Mouse (Mus musculus) retina, adult 2 months (tissue): Measurements from ENCODE around the gene Sgpp2.

Experiments
- DNase-seq: peaks from one replicate; pipeline ENCODE4 v3.0.0-alpha.2; 2012; ENCODE audit warnings: low read depth, low spot score

Gene Sgpp2

GRCm38 (mm10) chr1:78310021-78310752 lies at the start of gene Sgpp2:
TSS of gene Sgpp2 (plus strand) at chr1:78310345.
- DNase-seq = no peak

GRCm38 (mm10) chr1:78267519-78267918 lies 42.6 kb upstream of the Sgpp2 start:
- DNase-seq = no peak

- no peak for DNase-seq
These were observed 37.2 kb upstream of the Sgpp2 start for GRCm38 (mm10) chr1:78272915-78273314.

- no peak for DNase-seq
These were observed 31.0 kb upstream of the Sgpp2 start for GRCm38 (mm10) chr1:78279128-78279527.

GRCm38 (mm10) chr1:78292397-78292796 lies 17.7 kb upstream of the Sgpp2 start:
- no peak for DNase-seq

- no peak for DNase-seq
These were observed 10.4 kb upstream of the Sgpp2 start for GRCm38 (mm10) chr1:78299670-78300225.

- DNase-seq = no peak
These were observed 1.5 kb upstream of the Sgpp2 start for GRCm38 (mm10) chr1:78308688-78309087.

GRCm38 (mm10) chr1:78309280-78309679 lies 865 bp upstream of the Sgpp2 start:
- no peak for DNase-seq

GRCm38 (mm10) chr1:78310861-78311341 lies 756 bp downstream of the Sgpp2 start:
- DNase-seq = no peak

GRCm38 (mm10) chr1:78311482-78311881 lies 1.3 kb downstream of the Sgpp2 start:
- no peak for DNase-seq

- DNase-seq = no peak
These were observed 2.8 kb downstream of the Sgpp2 start for GRCm38 (mm10) chr1:78312917-78313316.

GRCm38 (mm10) chr1:78313961-78314360 lies 3.8 kb downstream of the Sgpp2 start:
- DNase-seq = no peak

- no peak for DNase-seq
These were observed 8.1 kb downstream of the Sgpp2 start for GRCm38 (mm10) chr1:78318089-78318760.

- DNase-seq = no peak
These were observed 10.1 kb downstream of the Sgpp2 start for GRCm38 (mm10) chr1:78320291-78320690.

GRCm38 (mm10) chr1:78322098-78322778 lies 12.1 kb downstream of the Sgpp2 start:
- no peak for DNase-seq

GRCm38 (mm10) chr1:78322844-78323243 lies 12.7 kb downstream of the Sgpp2 start:
- no peak for DNase-seq

GRCm38 (mm10) chr1:78324044-78324443 lies 13.9 kb downstream of the Sgpp2 start:
- DNase-seq = no peak

- DNase-seq = no peak
These were observed 15.7 kb downstream of the Sgpp2 start for GRCm38 (mm10) chr1:78325851-78326250.

GRCm38 (mm10) chr1:78328646-78329045 lies 18.5 kb downstream of the Sgpp2 start:
- no peak for DNase-seq

GRCm38 (mm10) chr1:78329861-78330260 lies 19.7 kb downstream of the Sgpp2 start:
- DNase-seq = no peak

GRCm38 (mm10) chr1:78330620-78331158 lies 20.5 kb downstream of the Sgpp2 start:
- no peak for DNase-seq

GRCm38 (mm10) chr1:78337726-78338125 lies 27.6 kb downstream of the Sgpp2 start:
- DNase-seq = no peak
